Mouse (Mus musculus) stomach, postnatal 0 days (tissue): ENCODE results near the gene Dmrt1. TPM values are rescaled to one million over a fixed set of nuclear protein-coding genes. Genes with fewer than 3 reads are reported as not detected.

Experiments
- ATAC-seq: fragments of 200-750 bp; cut with Nextera tagmentation; 2 replicates; pipeline ENCODE4 v1.8.0; 2017; ENCODE audit not compliant: low FRiP score, low TSS enrichment
- DNase-seq: peaks from one replicate; pipeline ENCODE4 v3.0.0-alpha.2; 2016; ENCODE audit warnings: low spot score
- H3K27ac ChIP-seq: fragments of 300-500 bp; sonication (generic); replicated peaks from 2 replicates; pipeline ENCODE4 v1.5.1; 2014; ENCODE audit warnings: mild to moderate bottlenecking, control low read depth
- H3K27me3 ChIP-seq: fragments of 300-500 bp; sonication (generic); 2 replicates; pipeline ENCODE4 v1.6.1; 2014; ENCODE audit warnings: low read length; ENCODE audit not compliant: control insufficient read depth, insufficient read depth
- H3K36me3 ChIP-seq: fragments of 300-500 bp; sonication (generic); 2 replicates; pipeline ENCODE4 v1.6.1; 2014; ENCODE audit warnings: low read length, mixed read lengths; ENCODE audit not compliant: control insufficient read depth, insufficient read depth
- H3K4me1 ChIP-seq: fragments of 300-500 bp; sonication (generic); replicated peaks from 2 replicates; pipeline ENCODE4 v1.6.1; 2014; ENCODE audit warnings: antibody characterized with exemption; ENCODE audit not compliant: control insufficient read depth, insufficient read depth
- H3K4me2 ChIP-seq: fragments of 300-500 bp; sonication (generic); replicated peaks from 2 replicates; pipeline ENCODE4 v1.6.1; 2014; ENCODE audit warnings: low read depth, mild to moderate bottlenecking, control low read depth, moderate library complexity
- H3K4me3 ChIP-seq: fragments of 300-500 bp; sonication (generic); 2 replicates; pipeline ENCODE4 v1.5.1; 2014; ENCODE audit warnings: low read depth, low read length, control low read depth
- H3K9ac ChIP-seq: fragments of 300-500 bp; sonication (generic); 2 replicates; pipeline ENCODE4 v1.6.1; 2014; ENCODE audit warnings: mild to moderate bottlenecking, low read length, control low read depth, mixed read lengths
- H3K9me3 ChIP-seq: fragments of 300-500 bp; sonication (generic); 2 replicates; pipeline ENCODE4 v1.6.1; 2016; ENCODE audit warnings: low read length; ENCODE audit not compliant: control insufficient read depth
- CTCF ChIP-seq: IDR thresholded peaks from 2 replicates; pipeline ENCODE4 v1.5.1; 2016; ENCODE audit warnings: antibody characterized with exemption, low read depth, mild to moderate bottlenecking, moderate library complexity
- EP300 ChIP-seq: optimal IDR thresholded peaks from 2 replicates; pipeline ENCODE3; 2016; ENCODE audit warnings: antibody characterized with exemption
- WGBS: fragments of 180-500 bp; shearing (Covaris S2); extraction: QIAGEN DNeasy Blood & Tissue Kit; methylation state at CpG from one replicate; pipeline ENCODE4 v1.1.7; 2014; 5-methylcytosine and 5-hydroxymethylcytosine counted together
- polyA plus RNA-seq: library from polyadenylated mRNA; unstranded; fragments of >200 nt; fragmentation: Nextera tagmentation; extraction: Ambion mirVana; gene quantifications from 2 replicates; pipeline ENCODE4 v1.2.1, GENCODE M21; 2015

Dmrt1 gene
- polyA plus RNA-seq, 1 experiment from 2014 or later, result not detected

- Histone ChIP-seq H3K27ac (no peak overlapping the region), H3K9me3 (no peaks in the 10 kb centered on the region), H3K36me3 (no peaks in the 10 kb centered on the region), H3K4me1 (no peaks in the 10 kb centered on the region; the same call in 1 of the 2 replicates), H3K9ac (no peak overlapping the region), H3K4me3 (no peak overlapping the region), H3K27me3 (peaks cover 22% of the 10 kb centered on the region; the same call in 1 of the 2 replicates), H3K4me2 (no peak overlapping the region)
- TF ChIP-seq EP300, result no peak
- TF ChIP-seq CTCF, result no peak
- no peak for DNase-seq
- ATAC-seq, result no peak
- 3% methylated on average over 21 of the region's 21 CpGs for WGBS
Observed at GRCm38 (mm10) chr19:25607461-25608205, 102.2 kb downstream of the Dmrt1 start.

- no peaks in the 10 kb centered on the region; the same call in 1 of the 2 replicates for H3K4me1 ChIP-seq
- TF ChIP-seq EP300, result no peak
- TF ChIP-seq CTCF, result no peak
- H3K27ac ChIP-seq, result no peak overlapping the region
- no peaks in the 10 kb centered on the region for H3K9me3 ChIP-seq
- H3K4me2 ChIP-seq, result no peak overlapping the region
- H3K36me3 ChIP-seq, result no peaks in the 10 kb centered on the region
- WGBS, result 7% methylated on average over 7 of the region's 7 CpGs
- H3K27me3 ChIP-seq, result peaks cover 27% of the 10 kb centered on the region; the same call in 1 of the 2 replicates
- no peak overlapping the region for H3K4me3 ChIP-seq
- DNase-seq (no peak), ATAC-seq (no peak)
- H3K9ac ChIP-seq, result no peak overlapping the region
Observed at GRCm38 (mm10) chr19:25608206-25608580, 102.8 kb downstream of the Dmrt1 start.

- H3K4me3 ChIP-seq, result no peak overlapping the region
- H3K27ac ChIP-seq, result no peak overlapping the region
- ATAC-seq (no peak), DNase-seq (no peak)
- no peaks in the 10 kb centered on the region for H3K9me3 ChIP-seq
- no peaks in the 10 kb centered on the region; the same call in 1 of the 2 replicates for H3K4me1 ChIP-seq
- TF ChIP-seq EP300, result no peak
- no peak for TF ChIP-seq CTCF
- H3K4me2 ChIP-seq, result no peak overlapping the region
- 4% methylated on average over 33 of the region's 33 CpGs for WGBS
- peaks cover 29% of the 10 kb centered on the region; the same call in 1 of the 2 replicates for H3K27me3 ChIP-seq
- H3K9ac ChIP-seq, result no peak overlapping the region
- no peaks in the 10 kb centered on the region for H3K36me3 ChIP-seq
Observed at GRCm38 (mm10) chr19:25608961-25609850, 103.8 kb downstream of the Dmrt1 start.

DNA sequence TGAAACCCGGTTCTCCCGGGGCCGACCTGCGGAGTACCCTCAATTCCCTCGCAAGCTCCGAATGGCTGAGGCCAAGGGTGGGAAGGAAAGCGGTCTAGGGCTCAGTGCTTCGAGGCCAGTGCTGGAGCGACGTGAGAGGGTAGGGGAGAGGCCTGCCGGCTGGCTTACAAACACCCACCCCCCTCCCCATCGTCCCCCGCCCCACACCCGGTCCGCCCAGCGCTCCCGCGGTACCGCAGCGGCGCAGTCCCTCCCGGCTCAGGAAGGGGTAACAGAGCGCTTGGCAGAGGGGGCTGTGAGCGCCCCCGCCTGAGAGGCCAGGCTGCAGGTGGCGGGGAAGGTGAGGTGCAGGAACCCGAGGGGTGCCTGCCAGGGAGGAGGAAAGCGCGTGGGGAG is 104.6 kb downstream of the Dmrt1 start, which contains the start of gene Dmrt3:
Dmrt3 (plus strand) TSS at position 287 of the 396 bp plus-strand sequence.
- Histone ChIP-seq H3K27me3 (peaks cover 28% of the 10 kb centered on the region; the same call in 1 of the 2 replicates), H3K9me3 (no peaks in the 10 kb centered on the region), H3K4me1 (no peaks in the 10 kb centered on the region; the same call in 1 of the 2 replicates), H3K9ac (no peak within 1 kb of the TSS), H3K4me3 (peak within 1 kb of the TSS; percentile 39), H3K4me2 (peak within 1 kb of the TSS; percentile 58), H3K27ac (no peak within 1 kb of the TSS), H3K36me3 (no peaks in the 10 kb centered on the region)
- 1% methylated on average over 26 of the region's 29 CpGs for WGBS
- ATAC-seq (no peak; the same call in 1 of the 2 replicates), DNase-seq (no peak)
- TF ChIP-seq CTCF (no peak), EP300 (no peak)

DNA sequence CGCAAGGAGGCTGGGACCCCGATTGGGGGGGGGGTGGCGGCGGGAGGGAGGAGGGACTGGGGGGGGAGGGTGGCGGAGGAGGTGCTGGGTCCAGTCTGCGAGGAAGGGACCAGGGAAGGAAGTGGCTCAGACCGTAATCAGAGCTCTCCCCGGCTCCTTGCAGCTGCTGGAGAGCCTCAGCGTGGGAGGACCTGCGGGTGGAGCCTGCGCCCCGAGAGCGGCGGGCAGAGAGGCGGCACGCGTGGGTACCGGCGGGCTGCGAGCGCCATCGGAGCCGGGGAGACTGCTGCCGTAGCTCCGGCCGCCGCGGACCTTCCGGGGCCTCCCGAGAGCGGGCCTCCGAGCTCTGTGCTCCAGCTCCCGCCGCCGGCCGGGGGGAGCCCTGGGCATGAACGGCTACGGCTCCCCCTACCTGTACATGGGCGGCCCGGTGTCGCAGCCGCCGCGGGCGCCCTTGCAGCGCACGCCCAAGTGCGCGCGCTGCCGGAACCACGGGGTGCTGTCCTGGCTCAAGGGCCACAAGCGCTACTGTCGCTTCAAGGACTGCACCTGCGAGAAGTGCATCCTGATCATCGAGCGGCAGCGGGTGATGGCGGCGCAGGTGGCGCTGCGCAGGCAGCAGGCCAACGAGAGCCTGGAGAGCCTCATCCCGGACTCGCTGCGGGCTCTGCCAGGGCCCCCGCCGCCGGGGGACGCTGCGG is 105.1 kb downstream of the Dmrt1 start:
- no peak for TF ChIP-seq EP300
- Histone ChIP-seq H3K9me3 (no peaks in the 10 kb centered on the region), H3K4me1 (no peaks in the 10 kb centered on the region; the same call in 1 of the 2 replicates), H3K4me2 (peak overlapping the region; percentile 58), H3K4me3 (peak overlapping the region; percentile 39), H3K27ac (no peak overlapping the region), H3K9ac (no peak overlapping the region), H3K27me3 (peaks cover 33% of the 10 kb centered on the region; the same call in 1 of the 2 replicates), H3K36me3 (no peaks in the 10 kb centered on the region)
- peak; percentile 45 for DNase-seq
- peak; percentile 46 for ATAC-seq
- WGBS, result under 1% methylated on average over 53 of the region's 71 CpGs
